Mouse (Mus musculus): ENCODE results near the gene Ptprd. TPM values are rescaled to one million over a fixed set of nuclear protein-coding genes. Genes with fewer than 3 reads are reported as not detected.
"Not testable (repeated sequence)": the region's sequence is repeated elsewhere in the genome, so short reads cannot be mapped to it uniquely, and the experiment has no call there.

The Ptprd gene
- total RNA-seq, 2 experiments from 2014 or later: 159 to 195 TPM

DNA sequence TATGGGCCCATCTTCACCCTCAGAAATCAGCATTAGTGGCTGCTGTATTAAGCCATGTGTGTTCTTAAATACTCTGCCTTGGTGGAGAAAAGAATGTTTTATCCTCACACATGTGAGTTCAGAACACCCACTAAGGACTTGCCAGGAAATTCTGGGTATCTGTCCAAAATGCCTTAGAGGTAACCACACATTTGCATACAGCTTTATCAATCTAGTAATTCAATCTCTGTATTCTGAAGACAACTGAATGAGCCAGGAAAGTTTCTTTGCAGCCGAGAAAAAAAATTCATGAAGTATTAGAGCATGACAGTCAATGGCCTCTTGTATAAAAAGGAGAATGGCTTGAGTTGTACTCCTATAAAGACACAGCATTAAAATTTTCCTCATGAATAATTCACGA is 2057.6 kb downstream of the Ptprd start:
- DNase-seq (ENCODE audit: extremely low spot score in 1 of 2, low spot score in 1 of 2): no peak

DNA sequence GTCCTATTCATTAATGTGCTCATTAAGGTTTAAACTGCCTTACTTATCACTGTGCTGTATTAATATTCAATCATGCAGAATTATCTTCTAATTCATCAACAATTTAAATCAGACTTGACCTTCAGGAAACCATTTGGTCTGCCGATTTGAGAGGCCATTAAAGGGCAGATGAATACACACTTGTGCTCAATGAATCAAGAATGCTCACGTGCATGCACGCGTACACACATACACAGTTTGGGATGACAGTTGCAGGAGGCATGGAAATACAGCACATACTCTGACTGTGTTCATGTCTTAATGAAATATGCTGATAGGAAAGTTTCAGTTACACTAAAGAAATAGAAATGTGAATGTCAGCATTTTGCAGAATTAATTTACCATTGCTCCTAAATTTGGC is 2066.8 kb downstream of the Ptprd start:
- no peak for DNase-seq (ENCODE audit: extremely low spot score in 1 of 2, low spot score in 1 of 2)

DNA sequence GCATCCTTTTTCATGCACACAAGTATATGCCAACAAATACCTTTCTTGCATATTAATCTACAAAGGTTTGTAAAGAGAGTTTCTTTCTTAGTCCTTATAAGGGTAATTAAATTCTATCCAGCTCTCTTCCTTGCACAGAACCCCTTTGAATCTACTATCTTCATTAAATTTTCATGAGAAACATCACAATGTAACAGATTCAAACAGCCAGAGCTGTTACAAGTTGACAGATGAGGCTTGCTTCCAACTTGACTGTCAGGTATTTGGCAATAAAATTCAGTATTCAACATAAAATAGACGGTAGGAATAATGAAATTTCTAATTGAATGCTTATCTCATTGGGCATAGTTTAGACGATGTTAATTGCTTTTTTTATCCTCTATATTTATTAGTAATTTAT is 2067.4 kb downstream of the Ptprd start:
- DNase-seq (ENCODE audit: extremely low spot score in 1 of 2, low spot score in 1 of 2): no peak

DNA sequence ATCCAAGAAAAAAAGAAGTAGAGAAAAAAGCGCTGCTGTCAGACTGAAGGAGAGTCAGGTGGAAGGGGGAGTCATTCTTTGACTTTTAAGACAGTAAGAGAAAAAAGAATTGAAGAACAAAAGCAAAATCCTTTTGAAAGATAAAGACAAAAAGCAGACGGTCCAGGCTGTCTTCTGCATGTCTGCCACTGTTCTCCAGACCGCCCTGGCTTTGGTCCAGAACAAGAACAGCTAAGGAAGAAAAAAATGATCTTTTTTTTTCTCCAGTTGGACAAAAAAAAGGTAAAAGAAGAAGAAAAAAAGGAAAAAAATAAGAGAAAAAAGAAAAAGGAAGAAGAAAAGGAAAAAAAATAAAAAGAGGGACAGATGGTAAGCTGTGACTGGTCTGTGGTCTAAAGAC is 2073.9 kb downstream of the Ptprd start:
- DNase-seq (ENCODE audit: extremely low spot score in 1 of 2, low spot score in 1 of 2): no peak

DNA sequence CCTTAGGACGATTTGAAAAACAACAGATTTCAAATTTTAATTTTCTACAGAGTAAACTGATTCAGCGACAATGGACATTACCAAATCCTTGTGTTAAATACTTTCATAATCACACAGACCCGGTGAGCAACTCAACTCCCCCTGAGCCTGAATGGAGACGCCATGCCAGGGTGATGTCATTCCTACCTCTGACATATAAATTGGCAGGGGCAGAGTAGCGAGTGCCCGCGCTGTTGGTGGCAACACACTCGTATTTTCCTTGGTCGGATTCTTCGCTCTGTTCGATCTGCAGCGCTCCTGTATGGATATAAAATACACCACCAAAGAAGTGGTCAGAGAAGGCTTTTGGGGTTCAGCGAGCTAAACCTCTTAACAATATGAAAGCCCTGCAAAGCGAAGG is 2075.1 kb downstream of the Ptprd start:
- DNase-seq (ENCODE audit: extremely low spot score in 1 of 2, low spot score in 1 of 2): no peak

DNA sequence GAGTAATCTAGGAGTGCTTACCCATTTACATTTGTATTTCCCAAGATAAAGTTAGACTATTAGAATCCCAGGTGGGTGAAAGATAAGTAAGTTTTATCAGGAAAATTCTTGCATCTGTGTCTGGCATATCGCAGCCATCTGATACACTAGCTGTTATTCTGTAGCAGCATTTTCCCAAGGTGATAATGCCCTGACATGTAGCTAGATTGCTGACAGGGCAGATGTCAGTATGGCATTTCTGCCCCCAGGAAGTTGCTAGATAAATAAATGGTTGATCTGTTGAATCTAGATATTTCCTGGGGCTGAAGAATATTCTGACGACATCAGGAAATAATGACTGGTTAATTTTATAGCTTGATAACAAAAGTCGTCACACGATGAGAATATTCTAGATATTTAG is 2119.9 kb downstream of the Ptprd start:
- no peak for DNase-seq (ENCODE audit: extremely low spot score in 1 of 2, low spot score in 1 of 2)

DNA sequence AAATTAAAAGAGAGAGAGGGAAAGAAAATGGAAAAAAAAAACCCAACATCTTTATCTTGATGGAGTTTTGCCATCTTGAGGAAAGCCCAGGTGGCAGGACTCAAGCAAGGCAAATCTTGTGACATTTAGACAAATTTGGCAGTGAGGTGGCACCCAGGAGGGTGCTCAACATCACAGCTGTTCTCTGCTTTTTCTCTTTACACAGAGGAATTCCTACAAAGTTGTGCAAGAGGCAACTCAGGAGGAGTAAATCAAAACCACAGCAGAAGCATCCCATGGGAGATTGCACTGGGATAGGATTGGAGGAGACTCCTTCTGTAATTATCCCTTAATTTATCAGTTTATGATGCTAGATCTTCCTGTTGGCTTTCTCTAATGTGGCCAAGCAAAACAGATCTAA is 2121.9 kb downstream of the Ptprd start:
- no peak for DNase-seq (ENCODE audit: extremely low spot score in 1 of 2, low spot score in 1 of 2)

DNA sequence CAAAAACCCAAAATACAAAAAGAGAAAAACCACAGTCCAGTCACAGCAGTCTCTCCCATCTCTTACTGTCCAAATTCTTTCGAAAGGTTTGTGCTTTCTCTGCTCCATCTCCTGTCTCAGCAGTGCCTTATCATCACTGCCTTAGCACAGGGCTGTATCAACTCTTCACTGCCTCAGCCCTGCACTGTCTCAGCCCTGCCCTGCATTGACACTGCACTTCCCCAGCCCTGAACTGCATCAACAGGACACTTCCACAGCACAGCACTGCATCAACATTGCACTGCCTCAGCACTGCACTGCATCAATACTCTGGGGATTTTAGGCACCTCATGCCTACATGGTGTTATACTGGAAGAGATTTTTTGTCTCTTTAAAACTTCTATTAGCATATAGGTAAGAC is 2135.7 kb downstream of the Ptprd start:
- no peak for DNase-seq (ENCODE audit: extremely low spot score in 1 of 2, low spot score in 1 of 2)

DNA sequence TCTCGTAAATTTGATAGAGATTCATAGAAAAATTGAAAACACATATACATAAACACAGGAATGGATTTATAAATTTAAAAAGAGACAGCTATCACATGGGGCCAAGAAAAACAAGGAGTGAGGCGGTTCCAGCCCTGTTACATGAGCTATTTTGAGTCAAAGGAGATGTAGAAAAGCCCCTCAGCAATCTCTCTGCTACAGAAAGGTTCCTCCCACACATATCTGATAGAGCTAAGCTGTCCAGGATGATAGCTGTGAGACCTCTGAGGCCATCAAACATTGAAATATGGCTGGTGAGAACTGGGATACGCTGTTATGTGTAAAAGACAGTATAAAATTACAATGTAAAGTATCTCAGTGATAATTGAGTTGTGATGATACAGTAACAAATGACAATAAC is 2138.5 kb downstream of the Ptprd start:
- DNase-seq (ENCODE audit: extremely low spot score in 1 of 2, low spot score in 1 of 2): no peak

DNA sequence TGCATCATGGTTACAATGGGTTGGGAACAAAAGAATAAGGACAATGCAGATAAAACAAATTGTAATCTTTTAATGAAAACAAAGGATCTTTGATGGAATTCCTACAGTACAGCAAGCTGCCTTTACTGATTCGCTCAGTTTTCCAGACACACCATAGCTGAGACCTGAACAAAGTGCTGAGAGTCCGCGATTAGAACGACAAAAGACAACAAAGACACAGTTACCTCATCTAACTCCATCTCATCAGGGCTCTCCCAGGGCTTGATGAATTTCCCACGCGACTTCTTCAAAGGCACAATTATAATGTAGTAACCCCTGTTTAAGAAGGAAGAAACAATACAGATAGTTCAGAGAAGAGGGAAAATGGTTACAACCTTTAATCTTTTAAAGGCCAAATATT is 2140.0 kb downstream of the Ptprd start:
- no peak for DNase-seq (ENCODE audit: extremely low spot score in 1 of 2, low spot score in 1 of 2)

DNA sequence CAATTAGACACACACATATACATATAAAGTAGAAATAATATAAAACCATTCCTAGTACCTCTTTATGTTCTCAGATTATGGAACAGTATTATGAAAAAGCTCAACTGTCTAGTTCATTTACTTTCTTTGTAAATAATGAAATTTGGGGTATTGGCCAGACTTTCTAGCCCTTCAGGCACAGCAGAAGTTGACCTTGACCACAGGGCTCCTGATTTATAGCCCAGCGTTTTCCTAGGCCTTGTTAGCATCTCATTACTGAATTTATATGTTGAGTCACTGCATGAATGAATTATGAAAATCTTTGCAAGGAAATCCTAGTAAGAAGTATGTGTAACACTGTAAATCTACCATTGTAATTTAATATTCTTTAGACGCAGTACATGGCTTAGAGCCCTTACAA is 2154.9 kb downstream of the Ptprd start:
- DNase-seq (ENCODE audit: extremely low spot score in 1 of 2, low spot score in 1 of 2): no peak

DNA sequence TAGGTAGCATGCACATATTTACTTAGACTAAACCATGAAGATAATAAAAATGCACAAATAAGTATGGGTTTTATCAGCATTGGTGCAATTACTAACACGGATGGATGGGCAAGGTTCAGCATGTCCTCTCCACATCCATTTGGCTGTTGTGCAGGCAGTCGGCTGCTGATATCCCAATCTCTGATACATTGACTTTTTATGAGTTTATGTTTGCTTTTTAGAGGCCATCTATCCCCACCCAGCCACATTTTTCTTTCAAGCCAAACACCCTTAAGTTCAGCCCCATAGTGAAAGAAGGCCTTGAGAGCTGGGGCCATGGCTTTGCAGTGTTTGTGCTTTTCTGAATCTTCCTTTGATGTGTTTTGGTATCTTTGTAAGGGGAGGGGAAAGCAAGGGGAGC is 2166.1 kb downstream of the Ptprd start:
- DNase-seq (ENCODE audit: extremely low spot score in 1 of 2, low spot score in 1 of 2): no peak

DNA sequence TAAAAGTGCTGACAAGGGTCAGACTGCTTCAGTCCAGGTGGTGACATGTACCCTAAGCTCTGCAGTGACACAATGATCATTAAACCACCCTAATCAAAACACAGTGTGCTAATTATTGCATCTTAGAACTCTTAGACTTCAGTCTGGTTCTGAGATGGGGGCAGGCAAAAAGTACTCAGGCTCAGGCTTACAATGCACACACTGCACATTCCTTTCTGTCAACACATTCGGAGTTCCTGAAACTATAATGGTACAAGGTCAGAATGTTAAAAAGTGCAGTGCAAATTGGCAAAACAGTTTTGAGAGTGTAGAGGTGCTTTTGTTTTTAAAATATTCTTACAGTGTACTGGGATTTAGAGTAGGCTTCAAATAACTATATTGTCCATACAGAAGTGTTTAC is 2167.0 kb downstream of the Ptprd start:
- DNase-seq (ENCODE audit: extremely low spot score in 1 of 2, low spot score in 1 of 2): no peak

DNA sequence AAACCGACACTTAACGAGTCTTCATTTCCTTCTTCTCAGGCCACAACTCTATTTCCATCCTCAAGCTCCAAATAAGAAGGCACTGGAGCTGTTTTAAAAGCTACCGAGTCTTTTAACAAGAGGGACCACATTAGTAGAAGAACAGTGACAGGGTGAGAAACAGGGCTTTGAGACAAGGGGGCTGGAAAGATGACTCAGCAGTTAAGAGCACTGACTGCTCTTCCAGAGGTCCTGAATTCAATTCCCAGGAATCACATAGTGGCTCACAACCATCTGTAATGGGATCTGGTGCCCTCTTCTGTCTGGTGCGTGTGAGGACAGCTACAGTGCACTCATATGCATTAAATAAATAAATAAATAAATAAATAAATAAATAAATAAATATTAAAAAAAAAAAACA is 2174.6 kb downstream of the Ptprd start:
- DNase-seq (ENCODE audit: extremely low spot score in 1 of 2, low spot score in 1 of 2): not testable (repeated sequence)

DNA sequence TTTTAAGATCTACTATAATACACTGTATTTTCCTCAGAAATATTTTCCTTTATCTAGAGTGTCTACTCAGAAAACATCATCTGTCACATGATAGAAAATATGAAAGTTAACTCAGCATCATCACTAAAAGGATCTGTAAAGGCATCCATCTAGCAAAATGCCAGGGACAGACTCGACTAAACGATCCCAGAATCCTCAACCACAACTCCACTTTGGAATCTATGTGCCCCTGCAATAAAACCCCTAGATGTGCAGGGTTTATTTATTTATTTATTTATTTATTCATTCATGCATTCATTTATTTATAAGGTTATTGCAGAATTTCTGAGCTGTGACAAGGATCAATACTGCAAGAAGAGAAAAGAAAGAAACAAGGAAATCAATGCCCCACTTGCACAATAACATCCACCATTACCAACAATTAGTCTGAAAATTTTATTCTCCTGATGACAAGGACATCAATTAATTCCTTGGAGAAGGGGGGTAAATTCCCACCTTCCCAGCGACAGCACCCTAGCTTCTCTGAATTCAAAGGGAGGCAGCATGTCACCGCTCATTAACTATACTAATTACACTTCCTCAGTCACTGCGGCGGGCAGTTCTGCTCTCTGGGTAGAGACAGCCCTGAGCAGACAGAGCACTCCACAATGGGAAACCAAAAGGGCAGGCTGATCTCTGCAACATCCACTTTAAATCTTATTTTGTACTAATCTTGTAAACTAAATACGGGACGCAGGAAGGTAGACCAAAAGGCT is 2186.0 kb downstream of the Ptprd start:
- no peak for DNase-seq (ENCODE audit: extremely low spot score in 1 of 2, low spot score in 1 of 2)

DNA sequence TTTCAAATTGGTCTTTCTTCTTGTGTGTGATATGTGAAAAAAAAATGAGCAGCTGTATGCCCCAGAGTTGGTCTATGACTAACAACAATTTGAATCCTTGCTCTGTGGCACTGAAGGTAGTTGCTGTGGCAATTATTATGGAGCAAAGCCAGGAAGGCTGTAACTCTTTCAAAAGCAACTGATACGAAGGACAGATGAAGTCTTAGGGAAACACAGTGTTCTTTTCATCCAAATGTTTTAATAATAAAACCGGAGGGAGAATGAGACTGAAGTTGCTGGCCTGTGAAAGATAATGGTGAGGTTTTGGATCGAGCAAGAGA is 2187.3 kb downstream of the Ptprd start:
- DNase-seq (ENCODE audit: extremely low spot score in 1 of 2, low spot score in 1 of 2): no peak

DNA sequence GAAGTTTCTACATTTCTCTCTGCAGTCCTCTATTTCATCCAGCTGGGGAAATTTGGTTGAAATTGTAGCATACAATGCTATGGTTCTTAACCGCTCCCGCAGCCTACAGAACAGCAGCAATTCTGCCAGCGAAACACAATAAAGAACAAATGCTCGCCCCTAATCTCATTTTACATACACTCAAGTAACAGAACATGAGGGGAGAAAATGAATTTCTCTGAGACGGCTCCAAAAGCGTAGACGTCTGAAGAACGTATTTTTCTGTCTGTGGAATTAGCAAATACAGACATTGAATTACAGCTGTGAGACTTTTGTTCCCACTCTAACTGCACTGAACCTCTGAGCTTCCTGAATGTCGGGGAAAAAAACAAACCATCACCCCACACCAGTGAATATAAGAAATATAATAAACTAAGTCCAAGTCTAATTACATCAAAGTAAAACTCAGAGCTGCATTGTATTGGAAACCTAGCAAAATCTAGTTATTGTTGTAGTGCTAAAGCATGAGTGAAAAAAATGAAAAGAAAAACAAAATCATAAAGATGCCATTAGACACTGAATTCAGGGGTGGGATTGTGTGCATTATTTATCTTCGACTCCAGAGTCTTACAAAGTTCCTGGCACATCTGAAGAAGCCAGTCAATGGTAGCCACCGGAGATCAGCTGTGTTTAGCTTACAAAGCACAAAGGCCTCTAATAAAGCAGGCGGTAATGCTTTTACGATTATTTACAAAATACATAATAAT is 2187.8 kb downstream of the Ptprd start:
- DNase-seq (ENCODE audit: extremely low spot score in 1 of 2, low spot score in 1 of 2): no peak

DNA sequence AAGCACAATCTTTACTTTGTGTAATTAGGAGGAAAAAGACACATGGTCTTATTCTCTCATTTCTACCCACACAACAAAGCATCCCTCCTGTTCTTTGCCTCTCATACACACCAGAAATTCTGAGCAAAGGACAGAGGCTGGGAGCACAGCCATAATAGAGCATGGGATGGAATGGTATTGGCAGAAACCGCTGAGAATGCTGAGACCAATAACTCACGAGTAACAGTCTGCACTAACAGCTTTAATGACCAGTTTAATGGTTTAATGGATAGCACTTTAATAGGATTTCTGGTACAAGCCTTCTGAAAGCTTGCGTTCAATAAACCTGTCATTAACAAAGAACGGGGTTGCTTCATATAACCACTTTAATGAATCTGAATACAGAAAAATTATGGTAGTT is 2190.1 kb downstream of the Ptprd start:
- DNase-seq (ENCODE audit: extremely low spot score in 1 of 2, low spot score in 1 of 2): no peak

DNA sequence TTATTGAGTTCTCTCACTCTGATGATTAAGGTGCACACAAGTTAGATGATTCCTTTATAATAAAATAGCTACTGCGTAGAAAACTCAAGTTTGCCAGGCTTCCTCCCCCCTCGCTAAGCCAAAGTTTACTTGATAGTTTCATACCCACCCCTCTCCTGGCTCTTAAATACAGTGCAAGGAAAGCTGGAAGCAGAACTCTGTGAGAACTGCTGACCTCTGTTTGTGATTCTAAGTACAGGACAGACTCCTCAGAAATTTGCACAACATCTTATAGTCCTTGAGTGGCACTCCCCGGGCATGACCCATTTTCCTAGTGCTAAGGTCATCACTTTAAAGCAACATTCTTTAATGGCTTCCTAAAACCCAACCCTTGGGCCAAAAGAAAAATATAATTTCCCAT is 2196.7 kb downstream of the Ptprd start:
- no peak for DNase-seq (ENCODE audit: extremely low spot score in 1 of 2, low spot score in 1 of 2)

DNA sequence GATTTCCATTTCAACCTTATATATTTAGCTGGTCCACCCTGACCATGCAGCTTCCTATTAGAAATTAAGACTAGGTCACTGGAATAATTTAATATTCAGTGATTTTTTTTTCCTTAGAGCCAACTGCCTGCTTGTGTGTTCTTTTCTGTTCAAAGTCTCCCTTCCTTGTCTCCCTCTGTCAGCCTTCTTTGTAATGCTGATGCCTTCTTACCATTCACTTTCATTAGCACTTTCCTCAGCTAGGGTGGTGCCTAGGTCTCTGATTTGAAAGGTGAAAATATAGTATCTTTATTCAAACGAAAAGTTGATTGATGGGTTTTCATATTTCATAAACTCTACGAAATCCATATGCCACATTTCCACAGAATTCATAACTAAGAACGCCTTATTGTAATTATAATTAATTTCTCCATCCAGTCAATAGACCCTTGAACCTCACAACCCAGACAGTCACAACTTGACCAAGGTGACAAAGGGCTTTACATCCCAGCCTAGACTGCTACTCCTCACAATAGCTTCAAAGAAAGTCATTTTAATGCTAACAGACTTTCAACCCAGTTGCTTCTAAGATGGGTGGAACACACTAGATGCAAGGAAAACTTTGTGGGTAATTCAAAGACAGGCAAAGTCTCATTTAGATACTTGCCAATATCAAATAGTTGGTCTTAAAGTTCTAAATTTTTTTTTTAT is 2197.5 kb downstream of the Ptprd start:
- no peak for DNase-seq (ENCODE audit: extremely low spot score in 1 of 2, low spot score in 1 of 2)

DNA sequence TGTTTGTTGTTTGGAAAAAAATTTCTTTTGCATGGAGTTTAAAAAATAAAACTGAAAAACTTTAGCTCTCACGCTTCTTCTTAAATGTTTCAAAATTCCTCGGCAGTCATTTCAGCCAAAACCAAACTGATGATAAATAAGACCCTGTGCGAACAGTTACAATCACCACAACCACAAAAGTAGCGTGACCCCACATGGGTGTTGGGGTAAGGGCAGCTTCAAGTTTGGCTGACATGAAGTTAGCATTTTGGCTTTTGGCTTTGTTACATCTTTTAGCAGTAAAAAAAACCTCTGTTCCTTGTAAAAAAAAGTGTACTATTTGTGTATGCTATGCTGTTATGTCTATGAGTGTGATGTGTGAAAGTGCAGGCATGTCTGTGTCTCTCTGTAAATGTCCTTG is 2203.2 kb downstream of the Ptprd start:
- DNase-seq (ENCODE audit: extremely low spot score in 1 of 2, low spot score in 1 of 2): no peak

DNA sequence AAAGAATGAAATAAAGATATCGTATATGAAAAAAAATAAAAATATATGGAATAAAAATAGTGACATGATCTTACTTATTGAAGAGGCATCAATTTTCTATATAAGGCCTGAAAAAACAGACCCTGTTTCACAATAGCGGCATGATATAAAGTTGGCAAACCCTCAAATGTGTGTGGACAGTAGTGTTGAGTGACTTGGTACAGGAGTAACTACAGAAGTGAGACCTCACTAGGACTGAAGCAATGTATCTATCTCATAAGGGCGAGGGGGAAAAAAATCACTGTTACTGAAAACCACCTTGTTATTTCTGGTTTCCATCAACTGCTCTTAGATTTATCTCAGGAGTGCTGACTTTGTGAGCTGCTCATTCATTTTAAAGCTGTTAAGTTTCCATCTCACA is 2204.5 kb downstream of the Ptprd start:
- DNase-seq (ENCODE audit: extremely low spot score in 1 of 2, low spot score in 1 of 2): no peak

All from layer of hippocampus, postnatal 25 days (tissue).